Mouse (Mus musculus): Measurements from ENCODE around the gene Trim71.

Trim71 gene

GRCm38 (mm10) chr9:114563761-114564606 lies at the start of gene Trim71:
Trim71 (minus strand) TSS chr9:114564369.
- no peak for DNase-seq (ENCODE audit: inconsistent ontology term)

GRCm38 (mm10) chr9:114613026-114613425 lies 48.9 kb upstream of the Trim71 start:
- no peak for DNase-seq (ENCODE audit: inconsistent ontology term)

- DNase-seq (ENCODE audit: inconsistent ontology term): no peak
These were observed 48.4 kb upstream of the Trim71 start for GRCm38 (mm10) chr9:114612566-114612965.

GRCm38 (mm10) chr9:114610266-114610665 lies 46.1 kb upstream of the Trim71 start:
- DNase-seq (ENCODE audit: inconsistent ontology term): no peak

- DNase-seq (ENCODE audit: inconsistent ontology term): peak; percentile 80
These were observed 39.8 kb upstream of the Trim71 start for GRCm38 (mm10) chr9:114603876-114604540.

GRCm38 (mm10) chr9:114601096-114601495 lies 36.9 kb upstream of the Trim71 start:
- DNase-seq (ENCODE audit: inconsistent ontology term): no peak

- no peak for DNase-seq (ENCODE audit: inconsistent ontology term)
These were observed 20.8 kb upstream of the Trim71 start for GRCm38 (mm10) chr9:114585017-114585345.

- DNase-seq (ENCODE audit: inconsistent ontology term): peak; percentile 90
These were observed 20.2 kb upstream of the Trim71 start for GRCm38 (mm10) chr9:114584183-114585016.

- peak; percentile 77 for DNase-seq (ENCODE audit: inconsistent ontology term)
These were observed 19.6 kb upstream of the Trim71 start for GRCm38 (mm10) chr9:114583812-114584182.

- no peak for DNase-seq (ENCODE audit: inconsistent ontology term)
These were observed 14.5 kb upstream of the Trim71 start for GRCm38 (mm10) chr9:114578646-114579045.

- DNase-seq (ENCODE audit: inconsistent ontology term): no peak
These were observed 11.8 kb upstream of the Trim71 start for GRCm38 (mm10) chr9:114576001-114576400.

GRCm38 (mm10) chr9:114573528-114573927 lies 9.4 kb upstream of the Trim71 start:
- DNase-seq (ENCODE audit: inconsistent ontology term): no peak

GRCm38 (mm10) chr9:114568682-114569474 lies 4.7 kb upstream of the Trim71 start:
- no peak for DNase-seq (ENCODE audit: inconsistent ontology term)

GRCm38 (mm10) chr9:114564667-114565066 lies 498 bp upstream of the Trim71 start:
- no peak for DNase-seq (ENCODE audit: inconsistent ontology term)

- DNase-seq (ENCODE audit: inconsistent ontology term): no peak
These were observed 1.0 kb downstream of the Trim71 start for GRCm38 (mm10) chr9:114562919-114563751.

- no peak for DNase-seq (ENCODE audit: inconsistent ontology term)
These were observed 1.9 kb downstream of the Trim71 start for GRCm38 (mm10) chr9:114562031-114562918.

GRCm38 (mm10) chr9:114561671-114561971 lies 2.5 kb downstream of the Trim71 start:
- no peak for DNase-seq (ENCODE audit: inconsistent ontology term)

- no peak for DNase-seq (ENCODE audit: inconsistent ontology term)
These were observed 3.1 kb downstream of the Trim71 start for GRCm38 (mm10) chr9:114560771-114561670.

- DNase-seq (ENCODE audit: inconsistent ontology term): no peak
These were observed 4.0 kb downstream of the Trim71 start for GRCm38 (mm10) chr9:114560141-114560540.
